Mouse (Mus musculus): Measurements from ENCODE around the gene Pskh1. TPM values are rescaled to one million over a fixed set of nuclear protein-coding genes. Genes with fewer than 3 reads are reported as not detected.
A peak's percentile ranks its signal among the peaks of the same experiment; 100 is the strongest.

The Pskh1 gene
- total RNA-seq, 2 experiments from 2014 or later = 8.0 to 9.9 TPM

- peak within 1 kb of the TSS; percentile 77 for H3K27ac ChIP-seq
Observed at GRCm38 (mm10) chr8:105943321-105943739, 43.1 kb downstream of the Pskh1 start, which contains the start of gene Lcat. Gene Lcat, minus strand, starts transcription at chr8:105943382.

GRCm38 (mm10) chr8:105949350-105949749, 49.1 kb downstream of the Pskh1 start:
- Histone ChIP-seq H3K4me3 (no peak overlapping the region), H3K27ac (peak overlapping the region; percentile 80)
- TF ChIP-seq CTCF (conservative IDR thresholded peaks at IDR 0.05) = no peak
- peak in 1 of 2 experiments; percentile 43 for DNase-seq (ENCODE audit: low spot score in 2 of 2)

More at GRCm38 (mm10) chr8:105943321-105943739, 43.1 kb downstream of the Pskh1 start, which contains the start of gene Lcat:
- TF ChIP-seq CTCF (conservative IDR thresholded peaks at IDR 0.05) = no peak
- H3K4me3 ChIP-seq = peak within 1 kb of the TSS; percentile 27; the same call in 1 of the 2 replicates
- peak; percentile 48 to 65 for DNase-seq (ENCODE audit: low spot score in 2 of 2)

DNA sequence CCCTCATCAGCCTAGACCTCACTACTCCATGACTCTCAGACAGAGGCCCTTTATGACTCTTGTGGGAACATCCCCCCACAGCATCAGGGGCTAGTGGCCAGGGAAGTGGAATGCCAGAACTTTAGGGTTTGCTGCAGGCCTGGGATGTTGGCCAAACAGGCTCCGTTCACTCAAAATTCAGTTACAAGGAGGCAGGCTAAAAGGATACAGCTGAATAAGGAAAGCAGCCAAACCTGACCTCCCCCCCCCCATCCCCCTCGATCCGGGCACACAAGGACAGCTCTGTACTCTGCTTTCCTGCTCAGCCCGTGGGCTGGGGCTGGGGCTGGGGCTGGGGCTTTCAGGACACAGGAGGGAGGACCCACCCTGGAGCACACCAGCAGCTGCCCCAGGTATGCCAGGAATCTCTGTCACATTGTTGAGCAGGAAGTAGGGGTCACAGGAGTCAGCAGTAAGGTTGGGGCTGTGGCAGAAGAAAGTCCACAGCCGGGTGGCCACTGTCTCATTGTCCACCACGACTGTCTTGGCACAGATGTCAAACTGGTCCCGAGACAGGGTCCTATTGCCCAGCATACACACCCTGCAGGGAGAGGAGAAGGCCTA, 50.9 kb downstream of the Pskh1 start:
- peak; percentile 49 to 67 for DNase-seq (ENCODE audit: low spot score in 2 of 2)
- Histone ChIP-seq H3K4me3 (no peak overlapping the region), H3K27ac (peak overlapping the region; percentile 84)
- no peak for TF ChIP-seq CTCF (conservative IDR thresholded peaks at IDR 0.05)

DNA sequence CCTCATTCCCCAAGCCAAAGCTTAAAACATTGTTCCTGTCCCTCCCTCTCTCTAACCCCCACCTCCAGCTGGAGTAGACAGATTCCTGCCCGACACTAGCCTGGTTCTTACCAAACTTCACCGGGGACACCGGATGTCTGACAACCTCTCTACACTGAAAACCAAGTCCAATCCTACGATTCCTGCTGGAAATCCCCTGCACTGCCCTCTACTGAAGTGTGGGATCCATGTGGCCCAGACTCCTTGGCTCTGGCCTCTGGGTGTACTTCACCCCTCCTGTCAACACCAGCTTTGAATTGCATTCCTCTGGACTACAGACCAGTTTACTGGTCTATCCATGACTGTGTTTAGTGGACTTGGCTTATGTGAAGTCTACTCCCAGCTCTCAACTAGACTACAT, 56.3 kb downstream of the Pskh1 start:
- no peak overlapping the region for H3K27ac ChIP-seq
- H3K4me3 ChIP-seq = no peak overlapping the region
- no peak for DNase-seq (ENCODE audit: low spot score in 2 of 2)
- TF ChIP-seq CTCF (conservative IDR thresholded peaks at IDR 0.05) = no peak

DNA sequence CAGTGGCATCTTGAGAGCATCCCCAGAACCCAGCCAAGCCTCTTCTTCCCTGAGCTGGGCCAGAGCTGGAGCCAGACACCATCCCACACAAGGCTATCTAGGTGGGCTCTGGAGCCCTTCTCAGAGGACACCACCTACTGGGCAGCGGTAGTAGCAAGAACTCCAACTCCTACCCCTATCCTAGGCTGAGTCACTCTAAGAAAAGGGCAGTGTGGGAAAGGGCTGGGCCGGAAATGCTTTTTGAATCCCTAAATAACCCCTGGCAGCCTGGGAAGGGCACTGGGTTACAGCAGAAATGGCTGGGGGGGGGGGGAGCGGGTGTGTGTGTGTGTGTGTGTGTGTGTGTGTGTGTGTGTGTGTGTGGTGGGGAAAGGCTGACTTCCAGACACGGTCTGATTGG, 57.6 kb downstream of the Pskh1 start:
- H3K27ac ChIP-seq = 0 out of 2 replicates have a peak overlapping the region, but pooled peaks have one; percentile 14
- peak; percentile 51 for TF ChIP-seq CTCF (conservative IDR thresholded peaks at IDR 0.05)
- no peak overlapping the region for H3K4me3 ChIP-seq
- no peak for DNase-seq (ENCODE audit: low spot score in 2 of 2)

DNA sequence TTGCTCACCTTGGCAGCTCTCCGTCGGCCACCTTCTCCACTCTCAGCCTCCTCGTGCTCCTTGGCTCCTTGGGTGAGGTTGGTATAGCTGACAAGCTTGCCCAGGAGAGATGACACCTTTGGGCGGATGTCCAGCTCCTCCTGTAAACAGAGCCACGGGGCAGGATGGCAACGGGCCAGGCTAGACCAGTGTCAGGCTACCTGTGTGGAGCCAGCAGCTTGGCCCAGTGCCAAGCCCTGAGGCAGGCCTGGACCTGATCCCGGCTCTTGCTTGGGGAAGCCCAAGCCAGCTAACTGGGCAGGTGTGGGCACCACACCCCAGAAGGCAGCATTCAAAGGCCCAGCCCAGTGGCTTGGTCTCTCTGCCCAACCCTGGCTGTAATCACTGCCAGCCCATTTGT, 59.1 kb downstream of the Pskh1 start:
- DNase-seq (ENCODE audit: low spot score in 2 of 2) = no peak
- no peak overlapping the region for H3K27ac ChIP-seq
- no peak for TF ChIP-seq CTCF (conservative IDR thresholded peaks at IDR 0.05)
- H3K4me3 ChIP-seq = no peak overlapping the region

- Histone ChIP-seq H3K4me3 (no peak overlapping the region), H3K27ac (no peak overlapping the region)
- no peak for DNase-seq (ENCODE audit: low spot score in 2 of 2)
- TF ChIP-seq CTCF (conservative IDR thresholded peaks at IDR 0.05) = no peak
Observed at GRCm38 (mm10) chr8:105961101-105961500, 60.9 kb downstream of the Pskh1 start.

DNA sequence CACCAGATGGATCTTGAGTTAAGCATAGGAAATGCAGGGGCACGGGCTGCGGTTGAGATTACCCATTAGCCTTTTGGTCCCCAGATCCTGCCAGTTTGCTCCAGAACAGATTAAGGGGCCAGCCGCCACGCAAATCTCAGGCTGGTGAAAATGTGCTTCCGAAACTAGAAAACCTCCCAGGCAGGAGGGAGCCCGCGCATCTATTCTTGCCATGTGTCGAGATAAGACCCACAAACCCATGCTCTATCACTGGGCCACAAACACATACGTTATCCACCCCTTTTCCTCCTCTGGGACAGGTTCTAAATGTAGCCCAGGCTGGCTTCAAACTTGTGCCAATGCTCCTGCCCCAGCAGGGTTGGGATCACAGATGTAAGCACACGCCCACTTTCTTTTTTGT, 61.3 kb downstream of the Pskh1 start:
- no peak for DNase-seq (ENCODE audit: low spot score in 2 of 2)
- TF ChIP-seq CTCF (conservative IDR thresholded peaks at IDR 0.05) = no peak
- Histone ChIP-seq H3K4me3 (no peak overlapping the region), H3K27ac (no peak overlapping the region)

- TF ChIP-seq CTCF (conservative IDR thresholded peaks at IDR 0.05) = no peak
- Histone ChIP-seq H3K4me3 (peak overlapping the region; percentile 62), H3K27ac (no peak overlapping the region)
- DNase-seq (ENCODE audit: low spot score in 2 of 2) = no peak
Observed at GRCm38 (mm10) chr8:105964506-105965265, 64.4 kb downstream of the Pskh1 start.

- H3K27ac ChIP-seq = peak overlapping the region; percentile 85
- no peak for TF ChIP-seq CTCF (conservative IDR thresholded peaks at IDR 0.05)
- DNase-seq (ENCODE audit: low spot score in 2 of 2) = no peak
- H3K4me3 ChIP-seq = peak overlapping the region; percentile 62
Observed at GRCm38 (mm10) chr8:105965266-105965904, 65.1 kb downstream of the Pskh1 start.

- Histone ChIP-seq H3K4me3 (peak within 1 kb of the TSS; percentile 62), H3K27ac (peak within 1 kb of the TSS; percentile 85)
- no peak for TF ChIP-seq CTCF (conservative IDR thresholded peaks at IDR 0.05)
- DNase-seq (ENCODE audit: low spot score in 2 of 2) = peak; percentile 23 to 49
Observed at GRCm38 (mm10) chr8:105965905-105966341, 65.7 kb downstream of the Pskh1 start, which contains the start of gene Slc12a4. Gene Slc12a4, minus strand, starts transcription at chr8:105966097.

DNA sequence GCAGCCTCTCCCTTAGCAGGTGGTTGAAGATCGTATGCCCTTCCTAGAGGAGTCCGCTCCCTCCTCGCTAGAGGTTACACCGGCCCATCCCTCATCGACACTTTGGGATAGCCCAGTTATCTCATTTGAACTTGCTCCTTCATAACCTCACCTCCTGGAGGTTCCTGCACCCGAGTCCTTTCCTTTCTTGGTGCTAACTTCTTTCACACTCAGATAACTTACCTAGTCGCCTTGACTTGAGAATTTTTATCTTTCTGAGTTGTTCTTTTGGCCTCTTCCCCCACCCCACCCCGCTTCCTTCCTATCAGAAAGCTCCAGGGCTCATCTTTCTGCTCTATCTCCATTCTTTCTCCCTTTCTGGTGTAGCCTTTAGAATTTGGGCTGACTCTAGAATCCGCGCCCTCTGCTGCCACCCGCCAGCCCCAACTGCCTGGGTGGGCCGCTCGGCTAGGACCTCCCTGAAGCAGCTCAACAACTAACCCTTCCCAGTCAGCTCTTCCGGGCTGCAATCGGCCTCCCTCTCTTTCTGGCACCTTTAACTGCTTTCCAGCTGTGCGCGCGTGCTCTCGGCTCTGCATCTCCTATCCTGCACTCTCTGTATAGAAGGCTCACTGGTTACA, 66.6 kb downstream of the Pskh1 start:
- DNase-seq (ENCODE audit: low spot score in 2 of 2) = no peak
- TF ChIP-seq CTCF (conservative IDR thresholded peaks at IDR 0.05) = no peak
- Histone ChIP-seq H3K27ac (no peak overlapping the region), H3K4me3 (peak overlapping the region; percentile 62)

DNA sequence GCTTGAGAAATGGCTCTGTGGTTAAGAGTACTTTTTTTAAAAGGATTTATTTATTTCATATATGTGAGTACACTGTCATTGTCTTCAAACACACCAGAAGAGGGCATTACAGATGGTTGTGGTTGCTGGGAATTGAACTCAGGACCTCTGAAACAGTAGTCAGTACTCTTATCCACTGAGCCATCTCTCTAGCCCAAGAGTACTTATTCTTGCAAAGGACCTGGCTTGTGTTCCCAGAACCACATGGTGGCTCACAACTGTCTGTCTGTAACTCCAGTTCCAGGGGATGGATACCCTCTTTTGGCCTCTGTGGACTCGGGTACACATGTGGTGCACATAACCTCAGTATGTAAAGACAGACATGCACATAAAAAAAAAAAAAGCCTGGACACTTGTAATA, 69.1 kb downstream of the Pskh1 start:
- DNase-seq (ENCODE audit: low spot score in 2 of 2) = no peak
- no peak overlapping the region for H3K4me3 ChIP-seq
- H3K27ac ChIP-seq = no peak overlapping the region
- no peak for TF ChIP-seq CTCF (conservative IDR thresholded peaks at IDR 0.05)
